Mouse (Mus musculus): ENCODE measurements around the gene Opcml. TPM values are rescaled to one million over a fixed set of nuclear protein-coding genes. Genes with fewer than 3 reads are reported as not detected.
A peak's percentile ranks its signal among the peaks of the same experiment; 100 is the strongest.

Opcml gene
- 7.4 and 10.1 TPM in 2 replicates for polyA plus RNA-seq (2016; fragmentation: Nextera tagmentation; extraction: Ambion mirVana)

DNA sequence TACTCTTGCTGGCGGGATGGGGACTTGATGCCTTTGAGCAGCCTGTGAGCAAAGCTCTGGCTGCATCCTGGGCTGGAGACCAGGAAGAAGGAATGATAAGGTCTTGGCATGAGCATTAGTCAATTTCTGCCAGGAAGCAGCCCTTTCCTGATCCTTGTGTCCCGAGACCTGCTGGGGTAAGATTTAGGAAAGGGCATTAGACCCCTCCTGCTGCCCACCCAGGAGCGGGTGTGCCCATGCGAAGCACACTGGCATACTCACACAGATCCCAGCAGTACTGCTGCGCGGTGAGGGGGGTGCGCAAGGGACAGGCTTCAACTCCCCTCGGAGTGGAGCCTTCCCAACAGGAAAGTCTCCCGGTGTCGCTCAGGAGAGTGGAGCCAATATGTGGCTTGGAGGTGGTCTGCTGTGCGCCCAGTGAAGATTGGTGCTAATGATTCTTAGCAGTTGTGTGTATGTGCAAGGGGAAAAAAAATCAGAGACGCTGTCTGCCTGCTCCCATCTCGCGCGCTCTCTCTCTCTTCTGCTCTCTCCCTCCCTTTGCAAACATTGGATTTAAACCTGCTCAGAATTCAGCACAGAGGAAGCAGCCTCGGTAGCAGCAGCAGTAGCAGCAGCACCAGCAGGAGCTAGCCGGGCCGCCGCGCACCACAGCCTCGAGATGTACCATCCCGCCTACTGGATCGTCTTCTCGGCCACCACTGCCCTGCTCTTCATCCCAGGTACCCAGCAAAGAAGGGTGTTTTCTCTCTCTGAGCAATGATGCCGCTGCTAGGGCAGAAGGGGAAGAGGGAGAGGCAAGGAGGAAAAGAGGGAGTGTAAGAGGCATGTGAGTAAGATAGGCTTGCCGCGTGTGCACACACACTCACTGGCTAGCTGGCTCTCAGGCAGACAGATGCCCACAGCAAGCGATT lies at the start of gene Opcml:
TSS of gene Opcml (plus strand) at position 51 of the 914 bp plus-strand sequence.
- Histone ChIP-seq H3K4me2 (replicated peaks) (peak within 1 kb of the TSS; percentile 75), H3K4me1 (0 out of 2 replicates have a peak, but pooled peaks cover 7% of the 10 kb centered on the region), H3K36me3 (no peaks in the 10 kb centered on the region), H3K9me3 (no peaks in the 10 kb centered on the region), H3K4me3 (peak within 1 kb of the TSS; percentile 41), H3K9ac (peak within 1 kb of the TSS; percentile 42; the same call in 1 of the 2 replicates), H3K27me3 (replicated peaks) (peaks cover 22% of the 10 kb centered on the region), H3K27ac (no peak within 1 kb of the TSS)
- 2% methylated on average over 28 of the region's 28 CpGs for WGBS
- ATAC-seq (ENCODE audit: low FRiP score, low read depth): peak; percentile 61

DNA sequence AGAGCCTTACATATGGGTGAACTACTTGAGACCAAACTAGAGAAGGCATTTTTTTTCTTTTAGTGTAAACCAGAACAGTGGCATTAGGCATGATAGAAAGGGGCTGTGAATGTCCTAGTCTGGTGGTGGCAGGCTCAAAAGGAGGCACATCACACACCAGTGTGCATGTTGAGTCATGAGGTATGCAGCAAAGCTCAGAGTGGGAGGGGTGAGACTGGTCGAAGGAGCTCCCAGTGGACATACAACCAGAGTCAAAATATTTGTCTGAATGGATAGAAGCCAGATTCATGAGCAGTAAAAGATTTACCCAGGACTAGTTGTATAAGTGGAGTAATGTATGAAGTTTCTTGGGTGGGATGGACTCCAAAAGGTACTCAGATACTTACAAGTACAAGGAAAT lies 31.9 kb upstream of the Opcml start:
- Histone ChIP-seq H3K36me3 (no peaks in the 10 kb centered on the region), H3K4me3 (no peak overlapping the region), H3K9ac (no peak overlapping the region), H3K27ac (no peak overlapping the region), H3K4me2 (replicated peaks) (no peak overlapping the region), H3K4me1 (no peaks in the 10 kb centered on the region), H3K27me3 (replicated peaks) (no peaks in the 10 kb centered on the region), H3K9me3 (no peaks in the 10 kb centered on the region)
- 75% methylated on average over 1 of the region's 1 CpGs for WGBS
- ATAC-seq (ENCODE audit: low FRiP score, low read depth): no peak

DNA sequence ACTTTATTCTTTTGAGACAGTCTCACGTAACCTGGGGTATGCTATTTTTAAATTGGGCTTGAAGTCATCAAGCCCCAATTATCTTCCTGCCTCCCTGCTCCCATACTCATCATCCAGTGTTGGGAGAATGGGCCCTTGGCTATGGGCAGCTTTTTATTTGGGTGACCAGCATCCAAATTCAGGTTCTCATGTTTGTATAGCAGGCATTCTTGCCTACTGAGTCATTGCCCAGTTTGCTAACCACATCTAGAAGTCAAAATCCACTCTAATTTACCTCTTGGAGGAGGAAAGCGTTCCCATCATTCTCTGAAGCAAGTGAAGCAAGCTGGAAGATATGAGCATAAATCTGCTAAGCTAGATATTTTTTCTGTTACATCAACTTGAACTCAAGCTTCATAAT lies 29.4 kb upstream of the Opcml start:
- Histone ChIP-seq H3K9me3 (no peaks in the 10 kb centered on the region), H3K27me3 (replicated peaks) (no peaks in the 10 kb centered on the region), H3K4me2 (replicated peaks) (no peak overlapping the region), H3K27ac (no peak overlapping the region), H3K36me3 (no peaks in the 10 kb centered on the region), H3K4me3 (no peak overlapping the region), H3K9ac (no peak overlapping the region), H3K4me1 (no peaks in the 10 kb centered on the region)
- ATAC-seq (ENCODE audit: low FRiP score, low read depth): no peak
- WGBS: 84% methylated on average over 2 of the region's 2 CpGs

DNA sequence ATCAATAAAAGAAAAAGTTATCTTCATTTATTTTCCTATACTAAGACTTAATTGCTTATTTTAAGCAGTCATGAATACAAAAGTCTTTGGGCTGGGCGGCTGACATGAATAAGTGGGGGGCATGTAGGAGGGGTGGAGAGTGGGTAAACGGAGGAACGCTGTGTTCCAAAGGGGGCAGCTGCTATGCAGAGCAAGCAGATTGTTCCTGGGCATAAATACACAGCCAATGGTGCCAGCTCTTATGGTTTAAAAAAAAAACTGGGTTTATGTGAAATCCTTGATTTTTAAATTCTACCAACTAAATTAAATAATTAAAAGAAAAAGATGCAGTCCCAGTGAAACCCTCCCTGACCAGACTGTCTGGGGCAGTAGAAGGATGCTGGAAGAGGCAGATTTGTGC lies 24.1 kb upstream of the Opcml start:
- Histone ChIP-seq H3K27ac (no peak overlapping the region), H3K36me3 (no peaks in the 10 kb centered on the region)
- WGBS: 68% methylated on average over 3 of the region's 3 CpGs

DNA sequence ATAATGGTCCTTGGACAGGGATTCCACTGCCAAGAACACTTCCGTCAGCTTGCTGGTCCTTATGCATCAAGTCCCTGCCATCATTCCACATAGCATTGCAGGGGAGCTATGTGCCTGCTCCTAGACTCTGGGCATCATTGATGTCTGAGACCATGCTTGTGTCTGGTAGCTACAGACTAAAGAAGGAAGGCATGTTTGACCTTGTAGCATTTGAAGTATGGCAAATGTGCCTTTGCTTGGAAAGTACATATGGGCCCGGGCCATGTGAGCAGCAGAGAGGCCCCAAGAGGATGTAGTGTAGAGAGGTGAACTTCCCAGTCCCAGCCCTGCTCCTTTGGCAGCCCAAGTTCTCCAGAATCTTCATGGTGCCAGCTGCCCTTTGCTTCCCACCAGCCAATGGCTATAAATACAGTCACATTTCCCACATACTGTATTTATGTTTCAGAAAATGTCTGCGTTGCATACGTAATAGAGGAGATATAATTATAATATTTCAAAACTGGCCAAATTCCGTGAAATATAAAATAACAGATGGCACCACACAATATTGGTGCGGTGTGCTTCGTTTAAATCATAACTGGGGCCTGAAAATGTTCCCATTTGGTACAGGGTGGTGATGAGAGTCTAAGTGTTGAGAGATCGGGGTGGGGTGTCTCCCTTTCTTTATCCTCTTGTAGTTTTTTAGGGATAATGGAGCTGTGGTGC lies 23.2 kb upstream of the Opcml start:
- WGBS: 85% methylated on average over 8 of the region's 8 CpGs
- Histone ChIP-seq H3K27ac (no peak overlapping the region), H3K4me3 (no peak overlapping the region), H3K27me3 (replicated peaks) (no peaks in the 10 kb centered on the region), H3K9ac (no peak overlapping the region), H3K9me3 (no peaks in the 10 kb centered on the region), H3K36me3 (no peaks in the 10 kb centered on the region), H3K4me1 (no peaks in the 10 kb centered on the region), H3K4me2 (replicated peaks) (no peak overlapping the region)
- ATAC-seq (ENCODE audit: low FRiP score, low read depth): no peak

More for the DNA sequence above, 24.1 kb upstream of the Opcml start:
- Histone ChIP-seq H3K4me2 (replicated peaks) (no peak overlapping the region), H3K9me3 (no peaks in the 10 kb centered on the region), H3K9ac (no peak overlapping the region), H3K27me3 (replicated peaks) (no peaks in the 10 kb centered on the region), H3K4me3 (no peak overlapping the region), H3K4me1 (no peaks in the 10 kb centered on the region)
- ATAC-seq (ENCODE audit: low FRiP score, low read depth): no peak

DNA sequence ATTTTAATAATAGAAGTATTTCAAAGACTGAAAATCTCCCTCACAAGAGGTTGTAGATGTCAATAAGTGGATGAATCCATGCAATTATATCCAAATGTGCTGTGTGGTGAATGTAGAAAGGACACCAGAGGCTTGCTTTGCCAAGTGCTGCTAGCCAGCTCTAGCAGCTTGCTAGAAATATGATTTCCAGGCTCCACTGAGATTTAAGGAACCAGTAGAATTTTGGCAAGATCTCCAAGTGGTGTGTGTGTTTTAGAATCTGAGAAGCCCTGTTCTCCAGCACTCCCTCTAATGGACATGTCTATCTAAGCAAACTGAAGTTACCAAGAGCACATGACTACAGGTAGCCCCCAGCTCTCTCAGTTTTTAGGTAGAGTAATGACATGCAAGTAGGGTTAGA lies 21.8 kb upstream of the Opcml start:
- Histone ChIP-seq H3K27me3 (replicated peaks) (no peaks in the 10 kb centered on the region), H3K9ac (no peak overlapping the region), H3K27ac (no peak overlapping the region), H3K4me2 (replicated peaks) (no peak overlapping the region), H3K36me3 (no peaks in the 10 kb centered on the region), H3K4me3 (no peak overlapping the region), H3K4me1 (no peaks in the 10 kb centered on the region), H3K9me3 (no peaks in the 10 kb centered on the region)
- ATAC-seq (ENCODE audit: low FRiP score, low read depth): no peak

DNA sequence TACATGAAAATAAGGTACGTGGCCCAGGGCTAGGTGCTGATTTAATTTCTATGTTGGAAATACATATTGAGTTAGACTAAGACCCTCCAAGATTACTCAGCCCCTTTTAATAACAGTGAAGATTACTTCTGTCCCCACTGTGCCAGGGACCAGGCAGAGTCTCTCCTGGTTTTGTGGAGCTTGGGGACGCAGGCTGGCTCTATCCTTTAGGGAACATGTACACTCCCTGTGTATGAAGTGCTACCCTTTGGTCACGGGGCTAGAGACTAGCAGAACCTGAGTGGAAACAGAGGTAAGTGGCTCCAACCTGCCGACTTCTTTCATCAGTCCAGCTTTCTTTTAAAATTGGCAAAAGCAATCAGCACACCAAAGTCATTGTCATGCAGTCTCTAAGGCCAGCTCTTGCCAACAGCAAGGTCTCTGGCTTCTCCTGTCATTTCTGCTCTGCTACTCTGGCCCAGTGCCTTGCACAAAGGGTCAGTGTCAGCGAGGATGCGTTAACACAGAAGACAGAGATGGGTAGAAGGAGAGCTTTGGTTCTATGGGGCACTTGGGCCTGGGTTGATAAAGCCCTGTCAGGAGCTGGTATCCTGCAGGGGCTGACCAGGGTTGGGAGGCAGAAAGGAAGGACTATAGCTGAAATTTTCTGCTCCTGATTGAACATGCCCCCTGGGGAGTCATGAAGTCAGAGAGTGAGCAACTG lies 9.1 kb upstream of the Opcml start:
- H3K27ac ChIP-seq: no peak overlapping the region

DNA sequence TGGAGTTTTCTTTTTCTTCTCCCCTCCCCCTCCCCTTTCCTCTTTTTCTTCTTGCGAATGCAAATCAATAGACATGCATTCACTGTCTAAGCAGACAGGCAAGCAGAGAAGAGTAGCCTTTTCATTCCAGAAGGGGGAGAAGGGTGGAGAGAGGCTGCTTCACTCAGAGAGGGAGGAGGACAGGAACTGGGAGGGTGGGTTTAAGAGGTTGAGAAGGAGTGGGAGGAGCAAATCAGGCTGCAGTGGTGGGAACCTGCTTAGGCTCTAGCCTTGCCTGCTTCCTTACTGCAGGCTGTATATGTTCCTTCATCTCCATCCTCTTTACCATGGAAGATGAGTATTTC lies 8.6 kb upstream of the Opcml start:
- H3K36me3 ChIP-seq: no peaks in the 10 kb centered on the region
- no peaks in the 10 kb centered on the region for H3K27me3 ChIP-seq (replicated peaks)
- 9% methylated on average over 1 of the region's 1 CpGs for WGBS
- H3K9ac ChIP-seq: no peak overlapping the region
- H3K27ac ChIP-seq: no peak overlapping the region
- H3K4me2 ChIP-seq (replicated peaks): no peak overlapping the region
- peaks cover 14% of the 10 kb centered on the region for H3K4me1 ChIP-seq
- H3K9me3 ChIP-seq: no peaks in the 10 kb centered on the region
- no peak overlapping the region for H3K4me3 ChIP-seq
- peak; percentile 89 for ATAC-seq (ENCODE audit: low FRiP score, low read depth)

More for the DNA sequence above, 9.1 kb upstream of the Opcml start:
- ATAC-seq (ENCODE audit: low FRiP score, low read depth): peak; percentile 72
- H3K4me1 ChIP-seq: peaks cover 14% of the 10 kb centered on the region
- no peak overlapping the region for H3K4me2 ChIP-seq (replicated peaks)
- H3K4me3 ChIP-seq: no peak overlapping the region
- no peak overlapping the region for H3K9ac ChIP-seq
- H3K36me3 ChIP-seq: no peaks in the 10 kb centered on the region
- WGBS: 56% methylated on average over 6 of the region's 6 CpGs
- no peaks in the 10 kb centered on the region for H3K27me3 ChIP-seq (replicated peaks)
- H3K9me3 ChIP-seq: no peaks in the 10 kb centered on the region

DNA sequence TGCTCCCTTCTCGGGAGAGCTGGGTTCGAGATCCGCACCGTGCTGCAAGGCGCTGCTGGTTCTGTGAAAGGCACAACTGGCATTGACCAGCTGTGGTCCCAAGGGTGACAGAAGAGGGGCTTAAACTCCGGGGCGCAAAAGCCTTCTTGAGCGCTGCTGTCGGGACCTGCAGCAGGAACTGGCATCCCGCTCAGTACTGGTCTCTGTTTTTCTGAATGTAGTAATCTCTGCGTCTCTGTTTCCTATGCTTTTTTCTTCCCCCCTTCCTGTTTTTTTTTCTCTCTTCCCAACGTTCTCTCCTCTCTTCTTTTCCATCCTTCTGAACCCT lies 1.0 kb downstream of the Opcml start:
- 0 out of 2 replicates have a peak, but pooled peaks cover 7% of the 10 kb centered on the region for H3K4me1 ChIP-seq
- H3K27me3 ChIP-seq (replicated peaks): peaks cover 22% of the 10 kb centered on the region
- WGBS: 3% methylated on average over 12 of the region's 12 CpGs
- H3K36me3 ChIP-seq: no peaks in the 10 kb centered on the region
- peak overlapping the region; percentile 41 for H3K4me3 ChIP-seq
- no peaks in the 10 kb centered on the region for H3K9me3 ChIP-seq
- no peak for ATAC-seq (ENCODE audit: low FRiP score, low read depth)
- peak overlapping the region; percentile 75 for H3K4me2 ChIP-seq (replicated peaks)
- H3K27ac ChIP-seq: no peak overlapping the region
- H3K9ac ChIP-seq: peak overlapping the region; percentile 42; the same call in 1 of the 2 replicates

DNA sequence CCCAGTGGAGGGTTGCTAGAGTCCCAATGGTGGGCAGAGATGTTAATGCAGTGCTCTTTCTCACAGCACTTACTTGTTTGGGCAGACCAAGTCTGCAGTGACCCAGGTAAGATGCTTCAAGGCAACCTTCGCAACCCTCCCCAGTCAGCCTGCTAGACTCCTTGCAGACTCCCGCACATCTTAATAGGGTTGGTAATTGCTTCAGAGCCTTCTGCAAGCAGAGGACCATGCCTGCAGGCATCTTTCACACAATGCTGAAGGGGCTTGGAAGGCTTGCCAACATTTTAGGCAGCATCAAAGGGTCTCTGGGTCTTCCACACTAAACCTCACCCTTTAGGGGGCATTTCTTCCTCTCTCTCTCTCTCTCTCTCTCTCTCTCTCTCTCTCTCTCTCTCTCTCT lies 1.7 kb downstream of the Opcml start:
- 46% methylated on average over 2 of the region's 2 CpGs for WGBS
- Histone ChIP-seq H3K27ac (no peak overlapping the region), H3K4me3 (no peak overlapping the region), H3K9ac (no peak overlapping the region), H3K36me3 (no peaks in the 10 kb centered on the region), H3K4me1 (0 out of 2 replicates have a peak, but pooled peaks cover 7% of the 10 kb centered on the region), H3K9me3 (no peaks in the 10 kb centered on the region), H3K27me3 (replicated peaks) (peaks cover 22% of the 10 kb centered on the region), H3K4me2 (replicated peaks) (0 out of 2 replicates have a peak overlapping the region, but pooled peaks have one; percentile 6)
- no peak for ATAC-seq (ENCODE audit: low FRiP score, low read depth)

DNA sequence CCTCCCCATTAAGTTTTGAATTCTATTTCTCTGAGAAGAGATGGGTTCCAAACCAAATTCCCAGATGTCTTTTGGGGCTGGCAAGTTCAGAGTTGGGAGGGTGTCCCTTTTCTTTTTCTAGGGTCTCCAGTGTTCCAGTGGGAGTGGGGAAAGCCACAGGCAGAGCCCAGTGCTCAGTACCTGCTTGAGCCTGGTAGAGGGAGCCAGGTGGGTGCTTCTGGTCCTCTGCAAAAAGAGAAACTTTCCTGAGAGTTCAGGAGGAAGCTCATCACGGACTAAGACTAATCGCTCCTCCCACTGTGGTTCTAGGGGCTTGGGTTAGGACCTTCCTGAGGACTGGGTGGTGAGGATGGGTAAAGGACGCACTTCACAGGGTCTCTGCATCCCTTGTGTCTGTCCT lies 2.4 kb downstream of the Opcml start:
- Histone ChIP-seq H3K9me3 (no peaks in the 10 kb centered on the region), H3K4me3 (no peak overlapping the region), H3K9ac (no peak overlapping the region), H3K4me2 (replicated peaks) (no peak overlapping the region), H3K27ac (no peak overlapping the region), H3K36me3 (no peaks in the 10 kb centered on the region), H3K27me3 (replicated peaks) (peaks cover 22% of the 10 kb centered on the region), H3K4me1 (0 out of 2 replicates have a peak, but pooled peaks cover 7% of the 10 kb centered on the region)
- WGBS: 77% methylated on average over 3 of the region's 3 CpGs
- no peak for ATAC-seq (ENCODE audit: low FRiP score, low read depth)

DNA sequence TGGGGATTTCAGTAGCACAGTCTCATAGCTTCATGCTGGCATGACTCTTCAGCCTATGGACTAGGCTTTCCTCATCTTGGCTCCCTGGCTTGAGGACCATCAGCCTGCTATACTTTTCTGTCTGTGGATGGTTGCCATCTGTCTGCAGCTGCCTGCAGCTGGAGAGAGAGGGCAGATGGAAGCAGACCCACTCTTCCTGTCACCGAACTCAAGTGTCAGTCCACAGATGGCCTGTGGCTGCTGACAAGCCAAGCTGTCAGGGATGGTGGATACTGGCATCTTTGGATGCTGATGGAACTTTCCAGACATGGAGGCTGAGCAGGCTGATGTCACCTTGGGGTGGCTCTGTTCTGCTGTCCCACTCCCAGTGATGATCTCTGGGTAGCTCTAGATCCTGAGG lies 6.0 kb downstream of the Opcml start:
- Histone ChIP-seq H3K9me3 (no peaks in the 10 kb centered on the region), H3K27me3 (replicated peaks) (peaks cover 14% of the 10 kb centered on the region), H3K36me3 (no peaks in the 10 kb centered on the region), H3K4me1 (0 out of 2 replicates have a peak, but pooled peaks cover 4% of the 10 kb centered on the region), H3K4me3 (no peak overlapping the region), H3K9ac (no peak overlapping the region), H3K4me2 (replicated peaks) (no peak overlapping the region), H3K27ac (no peak overlapping the region)
- no peak for ATAC-seq (ENCODE audit: low FRiP score, low read depth)
- 91% methylated on average over 1 of the region's 1 CpGs for WGBS

All from neural tube, embryonic 12.5 days (tissue).